Mouse (Mus musculus) thymus, postnatal 0 days (tissue): Measurements from ENCODE around the gene Trim14. TPM values are rescaled to one million over a fixed set of nuclear protein-coding genes. Genes with fewer than 3 reads are reported as not detected.

Experiments
- DNase-seq: peaks from one replicate; pipeline ENCODE4 v3.0.0-alpha.2; 2015; ENCODE audit warnings: low spot score
- polyA plus RNA-seq: library from polyadenylated mRNA; unstranded; fragments of >200 nt; fragmentation: Nextera tagmentation; extraction: Ambion mirVana; gene quantifications from 2 replicates; pipeline ENCODE4 v1.2.1, GENCODE M21; 2015

Gene Trim14
- polyA plus RNA-seq, 1 experiment from 2014 or later, result 22.4 TPM

DNA sequence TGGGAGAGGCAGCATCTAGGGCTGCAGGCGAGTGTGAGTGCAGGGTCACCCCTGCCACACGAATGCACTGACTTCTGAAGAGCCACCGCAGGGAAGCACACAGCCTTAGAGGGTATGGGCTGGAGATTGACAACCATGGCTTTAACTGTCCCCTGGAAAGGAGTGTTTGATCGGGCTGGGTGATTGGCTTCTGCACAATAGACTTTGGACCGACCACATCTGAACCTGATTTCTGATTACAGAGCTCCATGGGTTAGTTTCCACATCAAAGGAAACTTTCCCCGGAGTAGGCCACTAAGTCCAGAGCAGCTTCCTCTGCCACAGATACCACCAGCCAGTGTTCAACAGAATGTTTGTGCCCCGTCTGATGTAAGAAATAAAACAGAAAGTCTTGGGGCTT lies 6.2 kb downstream of the Trim14 start:
- DNase-seq, result no peak

- DNase-seq, result no peak
Measured at GRCm38 (mm10) chr4:46527558-46527926, 8.4 kb downstream of the Trim14 start.

DNA sequence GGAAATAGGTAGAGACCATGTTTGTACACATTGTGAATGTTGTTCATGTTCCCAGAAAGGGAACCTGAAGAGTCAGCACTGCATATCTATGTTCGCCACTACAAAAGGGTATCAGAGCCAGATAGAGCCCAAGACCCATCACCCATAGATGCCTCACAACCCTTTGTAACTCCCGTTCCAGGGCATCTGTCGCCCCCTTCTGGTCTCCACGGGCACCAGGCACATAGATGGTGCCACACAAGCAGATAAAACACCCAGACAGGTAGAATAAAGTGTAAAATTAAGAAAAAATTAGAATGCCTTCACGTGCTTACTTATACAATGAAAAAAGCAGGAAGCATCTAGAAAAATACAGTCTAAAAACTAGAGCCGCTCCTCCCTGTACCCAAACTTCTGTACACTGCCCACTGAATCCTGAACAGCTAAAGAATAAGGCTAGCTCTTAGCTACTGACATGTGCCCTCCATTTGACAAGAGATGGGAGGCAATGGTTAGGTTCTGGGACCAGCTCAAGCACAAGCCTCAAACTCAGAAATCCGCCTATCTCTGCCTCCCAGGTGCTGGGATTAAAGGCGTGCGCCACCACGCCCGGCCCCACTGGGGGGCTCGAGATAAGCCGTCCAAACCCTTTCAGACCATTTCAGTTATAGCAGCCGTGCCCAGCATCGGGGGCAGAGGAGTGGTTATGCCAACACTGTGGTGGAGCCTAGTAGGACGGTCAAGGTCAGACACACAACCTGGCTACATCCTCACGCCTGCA lies 9.0 kb downstream of the Trim14 start:
- peak; percentile 62 for DNase-seq

DNA sequence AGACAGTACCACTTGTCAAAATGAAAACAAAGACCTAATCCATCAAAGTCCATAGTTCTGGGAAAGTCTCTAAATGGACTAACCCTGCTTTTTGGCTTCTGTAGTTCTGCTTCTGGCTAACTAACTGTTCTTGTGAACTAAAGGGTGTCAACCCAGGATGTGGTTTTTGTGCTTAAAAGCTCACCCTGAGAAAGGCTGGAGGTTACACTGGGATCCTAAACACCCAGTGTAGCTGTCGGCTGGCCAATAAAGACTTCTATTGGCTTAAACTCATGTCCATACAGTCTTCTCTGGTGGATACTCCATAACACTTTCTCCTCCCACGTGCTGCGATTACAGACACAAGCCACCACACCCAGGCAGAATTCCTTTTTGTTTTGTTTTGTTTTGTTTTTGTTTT lies 9.7 kb downstream of the Trim14 start:
- DNase-seq, result peak; percentile 62

DNA sequence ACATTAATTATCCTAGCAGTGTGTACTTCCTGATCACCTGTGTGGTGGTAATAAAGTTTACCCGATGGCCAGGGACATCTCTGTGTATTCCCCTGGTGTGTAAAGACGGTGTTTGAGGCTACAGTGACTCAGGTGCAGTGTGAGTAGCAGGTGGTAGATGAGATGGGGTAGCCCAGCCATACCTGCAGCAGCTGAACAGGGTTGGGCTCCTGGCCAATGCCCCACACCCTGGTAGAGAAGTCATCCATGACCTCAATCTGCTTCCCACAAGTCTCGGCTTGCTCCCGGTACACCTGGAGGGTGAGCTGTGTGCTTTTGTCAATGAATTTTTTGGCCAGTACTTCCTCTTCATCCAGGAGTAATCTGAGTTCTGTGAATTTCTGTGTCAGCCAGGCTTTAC lies 12.6 kb downstream of the Trim14 start:
- DNase-seq, result no peak

GRCm38 (mm10) chr4:46521457-46521856 lies 14.5 kb downstream of the Trim14 start:
- DNase-seq, result no peak

GRCm38 (mm10) chr4:46520491-46520890 lies 15.4 kb downstream of the Trim14 start:
- no peak for DNase-seq

GRCm38 (mm10) chr4:46507736-46508460 lies 28.0 kb downstream of the Trim14 start:
- peak; percentile 89 for DNase-seq

GRCm38 (mm10) chr4:46506801-46507610 lies 28.9 kb downstream of the Trim14 start:
- peak; percentile 94 for DNase-seq

- DNase-seq, result no peak
Measured at GRCm38 (mm10) chr4:46505361-46506057, 30.4 kb downstream of the Trim14 start.

GRCm38 (mm10) chr4:46503881-46504280 lies 32.1 kb downstream of the Trim14 start:
- DNase-seq, result no peak

DNA sequence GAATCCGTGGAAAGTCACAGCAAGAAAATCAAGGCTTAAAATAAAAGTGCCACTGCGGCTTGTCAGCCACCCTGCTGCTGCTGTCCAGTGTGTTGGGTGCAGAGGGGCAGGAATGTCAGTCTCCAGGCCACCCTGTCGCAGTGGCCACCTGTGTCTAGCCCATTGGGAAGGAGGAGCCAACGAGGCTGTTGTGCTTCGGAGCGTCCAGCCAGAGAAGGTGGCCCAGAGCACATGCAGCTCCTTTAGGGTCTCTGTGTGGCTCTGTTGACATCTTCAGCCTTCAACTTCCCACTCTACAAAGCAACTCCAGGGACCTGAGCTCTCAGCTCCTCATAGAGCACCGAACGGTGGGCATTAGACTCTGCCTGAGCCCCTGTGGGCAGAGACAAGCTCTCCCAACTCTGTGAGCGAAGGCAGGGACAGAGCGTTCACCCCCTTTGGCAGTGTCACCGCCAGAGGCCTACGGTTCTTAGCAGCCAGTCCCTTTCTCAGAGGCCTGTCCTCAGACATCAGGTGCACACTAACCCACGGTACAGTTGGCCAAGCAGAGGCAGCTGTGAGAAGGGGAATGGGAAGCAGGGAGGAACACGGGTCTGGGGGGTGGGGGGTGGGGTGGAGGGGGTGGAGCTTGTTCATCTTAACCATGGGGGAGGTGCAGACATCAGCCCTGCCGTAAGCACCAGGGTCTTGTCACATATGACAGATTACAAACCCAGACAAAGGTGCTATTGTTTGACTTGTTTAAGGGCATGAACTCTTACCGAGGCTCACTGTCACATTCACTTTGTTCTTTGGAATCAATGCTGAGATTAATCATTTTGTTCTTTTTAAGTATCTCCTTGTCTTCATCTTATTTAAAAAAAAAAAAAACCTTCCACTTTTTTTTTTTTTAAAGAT lies 33.1 kb downstream of the Trim14 start:
- DNase-seq, result no peak

GRCm38 (mm10) chr4:46498976-46499375 lies 37.0 kb downstream of the Trim14 start:
- DNase-seq, result peak; percentile 57

DNA sequence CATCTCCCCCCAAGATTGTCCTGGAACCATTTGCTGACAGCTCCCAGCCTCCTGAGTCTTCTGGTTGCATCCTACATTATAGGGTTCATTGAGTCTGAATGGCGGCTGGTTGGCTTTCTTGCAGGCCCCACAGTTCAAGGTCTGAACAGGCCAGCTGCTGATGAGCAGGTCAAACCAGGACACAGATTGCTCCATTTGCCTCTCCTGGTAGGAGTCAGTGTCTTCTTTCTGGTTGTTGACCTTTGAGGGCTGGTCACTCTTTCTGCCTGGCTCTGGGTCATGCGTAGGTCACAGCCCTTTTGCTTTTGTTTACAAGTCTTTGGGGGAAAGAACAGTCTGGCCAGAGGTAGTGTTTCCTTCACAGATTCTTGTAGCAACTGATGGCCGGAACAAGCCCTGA lies 37.4 kb downstream of the Trim14 start:
- DNase-seq, result no peak

GRCm38 (mm10) chr4:46497286-46497892 lies 38.6 kb downstream of the Trim14 start:
- peak; percentile 85 for DNase-seq

GRCm38 (mm10) chr4:46495543-46495942 lies 40.4 kb downstream of the Trim14 start:
- no peak for DNase-seq

- no peak for DNase-seq
Measured at GRCm38 (mm10) chr4:46493071-46493470, 42.9 kb downstream of the Trim14 start.

DNA sequence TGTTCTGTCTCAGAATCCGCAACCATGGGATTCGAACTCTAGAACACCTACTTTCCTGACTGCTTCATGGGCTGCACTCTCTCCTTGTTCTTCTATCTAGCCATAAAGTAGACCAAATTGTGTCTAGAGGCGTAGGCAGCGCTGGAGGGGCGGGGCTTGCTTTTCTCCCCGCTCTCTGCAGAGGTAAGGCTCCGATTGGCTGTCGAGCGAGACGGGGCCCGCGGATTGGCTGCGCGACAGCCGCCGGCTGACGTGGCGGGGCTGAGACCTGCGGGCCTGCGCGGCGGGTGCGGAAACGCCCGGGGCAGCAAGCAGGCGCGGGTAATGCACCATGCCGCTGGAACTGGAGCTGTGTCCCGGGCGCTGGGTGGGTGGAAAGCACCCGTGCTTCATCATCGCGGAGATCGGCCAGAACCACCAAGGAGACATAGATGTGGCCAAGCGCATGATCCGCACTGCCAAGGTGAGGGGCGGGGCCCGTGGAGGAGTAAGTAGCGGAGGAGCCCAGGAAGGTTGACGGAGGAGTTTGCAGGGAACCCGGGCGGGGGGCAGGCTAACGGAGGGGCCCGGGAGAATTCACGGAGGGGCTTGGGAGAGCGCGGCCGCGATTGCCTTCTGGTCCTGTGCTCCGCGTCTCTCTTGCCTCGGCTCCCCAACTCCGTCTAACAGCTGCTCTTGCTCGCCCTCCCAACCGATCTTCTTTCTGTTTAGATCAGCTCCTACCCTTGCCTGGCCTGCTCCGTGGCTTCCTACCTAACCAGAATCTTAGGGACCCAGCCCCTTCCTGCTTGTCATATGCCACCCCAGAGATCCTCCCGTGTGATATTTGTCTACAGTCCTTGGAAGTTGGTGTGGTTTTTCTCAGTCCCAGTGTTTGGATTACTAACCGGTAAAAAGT lies 46.7 kb downstream of the Trim14 start, which contains the start of gene Nans:
Nans (plus strand) TSS at position 221 of the 898 bp plus-strand sequence.
- DNase-seq, result peak; percentile 96

- DNase-seq, result no peak
Measured at GRCm38 (mm10) chr4:46487348-46487747, 48.6 kb downstream of the Trim14 start.
